Mouse (Mus musculus): ENCODE data around the gene Ccdc157.
"Not testable (repeated sequence)": the region's sequence is repeated elsewhere in the genome, so short reads cannot be mapped to it uniquely, and the experiment has no call there.

Ccdc157 gene

DNA sequence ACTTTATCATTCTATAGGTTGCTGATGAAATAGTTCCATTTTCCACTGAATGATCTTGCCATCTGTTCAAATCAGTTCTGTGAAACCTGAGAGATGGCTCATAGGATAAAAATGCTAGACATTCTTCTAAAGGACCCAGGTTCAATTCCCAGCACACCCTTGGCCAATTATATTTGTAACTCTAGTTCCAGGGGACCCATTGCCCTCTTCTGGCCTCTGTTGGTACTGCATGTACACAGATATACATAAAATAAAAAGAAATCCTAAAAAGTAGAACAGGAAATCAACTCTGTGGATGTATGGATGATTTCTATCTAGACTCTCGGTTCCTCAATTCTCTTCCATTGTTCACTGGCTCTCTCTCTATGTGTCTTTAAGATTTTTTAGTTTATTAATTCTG is 33.0 kb downstream of the Ccdc157 start:
- DNase-seq: no peak

DNA sequence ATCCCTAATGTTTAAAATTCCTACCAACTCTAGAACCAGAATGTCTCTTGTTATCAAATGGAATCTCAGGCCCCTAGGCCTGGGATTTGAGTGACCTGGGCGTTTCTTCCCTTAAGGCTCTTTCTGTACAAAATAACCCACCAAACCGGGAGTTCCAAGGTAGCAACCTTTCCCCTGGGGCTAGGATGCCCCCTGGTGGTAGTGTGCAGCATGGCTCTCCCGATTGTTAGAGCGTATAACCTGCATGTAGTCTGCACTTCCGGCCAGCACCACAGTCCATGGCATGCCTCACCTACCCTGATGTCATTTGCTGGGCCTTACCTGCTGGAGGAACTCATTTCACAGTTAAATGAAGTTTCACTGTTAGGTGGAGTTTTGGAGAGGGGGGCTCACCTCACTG is 36.2 kb downstream of the Ccdc157 start:
- DNase-seq: no peak

DNA sequence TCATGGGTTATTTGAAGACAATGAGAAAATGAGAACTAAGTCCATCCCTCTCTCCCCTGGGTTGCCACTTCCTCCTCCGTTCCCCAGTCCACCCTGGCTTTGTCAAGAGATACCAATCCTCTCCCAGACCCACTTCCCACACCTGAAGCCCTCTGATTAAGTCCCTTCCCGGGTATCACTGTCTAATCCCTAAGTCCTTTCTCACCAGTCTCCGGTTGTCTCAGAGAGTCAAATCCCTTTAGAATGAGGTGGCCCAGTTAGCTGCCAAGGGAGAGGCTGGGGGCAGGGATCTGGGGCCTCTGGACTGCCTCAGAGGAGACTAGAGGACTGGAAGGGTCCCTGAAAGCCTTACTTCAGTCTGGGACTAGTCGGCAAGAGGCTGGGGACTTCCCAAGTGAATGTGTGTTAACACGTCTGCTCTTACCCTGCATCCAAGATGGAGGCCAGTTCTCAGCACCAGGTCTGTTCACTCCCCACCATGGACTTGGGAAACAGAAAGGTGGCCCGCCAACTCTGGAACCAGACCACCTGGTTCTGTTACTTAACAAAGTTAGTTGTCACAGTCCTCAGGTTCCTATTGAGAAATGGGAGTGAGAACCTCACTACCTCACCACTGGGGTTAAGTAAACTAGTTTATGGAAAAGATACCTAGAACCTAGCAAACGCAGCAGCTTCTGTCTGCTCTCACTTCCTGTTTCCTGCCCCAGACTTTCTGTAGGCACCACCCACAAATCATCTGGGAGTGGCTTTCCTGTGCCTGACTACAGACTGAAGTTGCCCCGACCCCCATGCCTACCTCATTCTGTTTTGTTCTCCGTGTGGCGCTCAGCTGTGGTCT is 37.1 kb downstream of the Ccdc157 start, which contains the start of gene Sec14l2:
Sec14l2 (minus strand) TSS at position 674 of the 838 bp plus-strand sequence.
- DNase-seq: no peak

DNA sequence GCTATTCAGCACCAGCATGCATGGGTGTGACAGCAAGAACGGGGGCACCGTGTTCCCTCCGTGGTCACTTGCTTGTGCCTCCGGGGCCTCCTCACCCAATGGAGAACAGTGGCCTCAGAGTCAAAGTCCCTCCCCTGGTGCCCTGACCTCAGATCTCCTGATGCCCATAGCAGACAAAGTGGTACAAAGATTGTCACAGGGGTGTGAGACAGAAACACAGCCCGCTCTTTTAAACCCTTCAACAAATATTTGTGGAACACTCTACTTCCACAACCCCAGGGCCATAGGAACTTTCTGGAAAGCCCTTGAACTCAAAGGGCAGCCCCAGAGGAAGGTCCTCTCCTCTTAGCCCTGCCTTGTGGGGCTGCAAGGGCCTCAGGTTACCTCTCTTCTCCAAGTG is 37.9 kb downstream of the Ccdc157 start:
- DNase-seq: no peak

DNA sequence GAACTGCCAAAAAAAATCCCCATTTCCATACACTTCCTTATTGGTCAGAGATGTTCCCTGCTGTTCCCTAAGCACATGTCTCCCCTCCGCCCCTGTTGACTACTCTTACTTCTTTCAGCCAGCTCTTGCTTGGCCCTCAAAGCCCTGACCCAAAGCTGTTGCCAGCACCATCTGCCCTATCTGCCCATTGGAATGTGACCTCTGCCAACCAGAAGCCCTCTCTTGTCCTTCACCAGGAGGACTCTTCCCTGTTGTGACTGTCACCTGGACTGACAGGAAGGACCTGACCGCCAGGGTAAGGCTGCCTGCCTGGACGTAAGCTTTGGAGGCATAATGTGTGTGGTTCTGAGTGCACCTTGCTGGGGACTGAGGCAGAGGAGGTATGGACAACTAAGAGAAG is 38.4 kb downstream of the Ccdc157 start:
- no peak for DNase-seq

DNA sequence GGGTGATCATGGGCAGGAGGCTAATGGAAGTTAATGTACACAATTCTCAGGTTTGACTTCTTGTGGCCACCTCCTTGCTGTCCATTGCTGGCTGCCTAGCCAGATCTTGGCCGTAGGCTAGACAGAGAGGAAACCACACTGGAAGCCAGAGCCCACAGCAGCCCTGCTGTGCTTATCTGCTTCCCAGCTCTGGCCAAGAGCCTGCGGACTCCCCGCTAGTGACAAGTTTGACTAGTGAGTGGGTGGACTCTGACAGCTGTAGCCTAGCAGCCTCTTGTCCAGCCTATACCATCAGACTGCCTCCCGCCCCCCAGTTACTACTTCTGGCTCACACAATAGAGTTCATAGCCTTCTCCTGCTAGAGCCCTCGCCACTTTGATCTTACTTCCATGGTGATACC is 40.5 kb downstream of the Ccdc157 start:
- DNase-seq: no peak

DNA sequence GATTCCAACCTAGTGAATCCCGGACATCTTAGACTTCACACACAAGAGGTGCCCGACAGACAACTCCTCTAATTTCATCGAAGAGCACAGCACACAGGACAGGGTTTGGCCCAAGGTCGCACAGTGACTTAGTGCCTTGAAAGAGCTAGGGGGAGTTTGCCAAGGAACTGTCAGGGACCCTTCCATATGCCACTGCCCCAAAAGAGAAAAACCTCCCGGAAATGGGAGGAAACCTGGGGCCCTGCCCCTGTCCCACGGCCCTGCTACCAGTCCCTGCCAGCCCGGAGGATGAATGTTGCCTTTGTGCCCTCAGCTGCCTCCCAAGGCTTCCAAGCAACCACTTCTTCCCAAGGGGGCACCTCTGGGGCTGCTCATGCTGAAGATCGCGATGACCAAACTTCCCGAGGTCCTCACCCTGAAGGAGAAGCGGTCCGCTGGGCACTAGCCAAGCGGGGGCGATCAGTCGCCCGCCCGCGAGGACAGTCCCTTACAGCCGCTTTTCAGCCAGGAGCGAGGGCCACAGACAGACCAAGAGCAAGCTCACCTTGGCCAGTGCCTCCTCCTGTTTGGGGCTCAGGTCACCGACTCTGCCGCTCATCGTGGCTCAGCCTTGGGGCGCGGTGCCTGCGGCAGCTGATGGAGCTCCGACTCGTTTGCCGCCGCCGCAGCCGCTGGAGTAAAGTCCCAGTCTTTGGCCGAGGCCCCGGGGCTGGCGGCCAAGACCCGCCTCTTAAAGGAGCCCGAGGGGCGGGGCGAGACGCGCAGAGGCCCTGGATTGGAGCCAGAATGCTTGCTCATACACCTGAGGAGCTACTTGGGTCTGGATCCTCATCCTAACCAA is 41.8 kb downstream of the Ccdc157 start:
- DNase-seq: peak; percentile 74

DNA sequence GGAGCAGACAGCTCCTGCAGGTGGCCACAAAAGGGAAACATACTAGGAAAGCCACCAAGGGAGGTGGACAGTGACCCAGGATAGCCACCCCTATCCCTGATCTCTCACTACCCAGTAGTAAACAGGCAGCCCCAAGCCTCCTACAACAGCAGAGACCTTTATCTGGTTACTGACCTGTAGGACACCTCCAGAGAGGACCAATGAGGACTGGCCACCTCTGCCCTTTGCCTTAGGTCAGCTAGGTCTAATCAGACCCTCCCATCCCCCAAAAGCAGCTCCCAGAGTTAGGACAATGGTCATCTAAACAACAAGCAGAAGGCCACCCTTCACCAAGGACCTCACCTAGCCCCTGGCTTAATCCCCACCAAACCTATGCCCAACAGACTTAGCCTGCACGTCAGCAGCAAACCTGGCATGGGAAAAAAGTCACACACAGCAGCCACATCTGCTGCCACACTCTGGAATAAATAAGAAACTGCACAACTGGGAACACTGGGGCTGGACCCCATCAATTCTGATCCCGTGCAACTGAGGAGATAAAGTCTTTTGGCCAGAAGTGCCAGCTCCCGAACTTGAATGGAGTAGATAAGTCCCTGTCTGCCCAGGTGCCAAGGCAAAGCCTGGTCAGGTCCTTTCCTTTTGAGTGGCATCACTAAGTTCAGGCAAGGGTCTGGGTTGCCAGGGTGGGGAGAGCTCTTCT is 42.6 kb downstream of the Ccdc157 start:
- no peak for DNase-seq

DNA sequence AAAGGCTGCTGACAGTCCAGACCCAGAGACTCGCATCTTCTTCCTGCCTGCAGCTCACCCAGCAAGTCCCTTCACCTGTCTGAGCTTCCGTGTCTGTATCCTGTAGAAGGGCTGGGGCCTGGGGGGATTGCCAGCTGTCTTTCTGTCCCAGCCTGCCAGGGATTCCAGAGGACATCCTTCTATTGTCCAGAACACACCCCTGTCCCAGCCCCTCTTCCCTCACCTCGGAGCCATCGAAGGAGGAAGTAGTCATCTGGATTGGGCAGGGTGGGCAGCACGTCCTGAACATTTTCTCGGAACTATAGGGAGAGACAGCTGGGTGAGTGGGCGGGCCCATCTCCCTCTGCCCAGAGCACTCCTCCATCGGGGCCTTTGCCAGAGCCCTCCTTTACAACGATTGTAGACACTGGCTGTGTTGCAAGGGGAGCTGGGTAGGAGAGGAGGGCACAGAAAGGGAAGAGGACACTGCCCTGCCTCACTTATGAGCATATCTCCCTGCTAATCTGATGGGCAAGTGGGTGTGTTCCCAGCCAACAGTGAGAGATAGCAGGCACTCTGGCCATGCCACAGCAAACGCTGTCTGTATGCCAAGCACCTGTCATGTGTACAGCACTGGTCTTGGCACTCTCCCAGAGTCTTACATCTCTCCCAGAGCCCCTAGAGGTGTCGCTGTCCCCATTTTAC is 43.5 kb downstream of the Ccdc157 start:
- no peak for DNase-seq

DNA sequence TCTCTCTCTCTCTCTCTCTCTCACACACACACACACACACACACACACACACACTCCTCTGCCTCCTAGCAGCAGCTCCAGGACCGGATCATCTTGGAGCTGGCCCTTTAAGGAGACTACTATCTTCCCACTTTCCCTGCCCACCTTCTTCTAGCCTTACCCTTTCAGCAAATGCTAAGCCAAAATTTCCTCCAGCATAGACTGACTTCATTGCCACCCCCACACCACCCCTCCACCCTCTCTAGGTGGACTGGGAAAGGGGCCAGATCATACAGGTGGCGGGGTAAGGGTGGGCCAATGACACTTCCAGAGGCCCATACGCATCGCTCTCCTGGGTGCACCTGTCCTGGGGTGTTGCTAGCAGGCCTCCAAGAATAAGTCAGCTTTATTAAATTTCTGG is 44.7 kb downstream of the Ccdc157 start:
- no peak for DNase-seq

DNA sequence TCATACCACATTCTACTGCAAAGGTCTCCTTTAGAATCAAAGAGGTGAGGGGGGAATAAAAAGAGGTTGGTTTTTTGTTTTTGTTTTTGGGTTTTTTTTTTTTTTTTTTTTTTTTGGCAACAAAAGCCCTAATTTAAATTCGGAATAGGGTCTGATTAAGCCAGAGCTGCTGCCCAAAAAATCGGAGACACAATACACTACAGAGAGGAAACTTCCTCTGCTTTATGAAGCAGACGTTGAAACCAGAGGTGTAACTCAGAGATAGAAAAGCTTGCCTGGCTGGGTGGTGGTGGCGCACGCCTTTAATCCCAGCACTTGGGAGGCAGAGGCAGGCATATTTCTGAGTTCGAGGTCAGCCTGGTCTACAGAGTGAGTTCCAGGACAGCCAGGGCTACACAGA is 45.6 kb downstream of the Ccdc157 start:
- not testable (repeated sequence) for DNase-seq

DNA sequence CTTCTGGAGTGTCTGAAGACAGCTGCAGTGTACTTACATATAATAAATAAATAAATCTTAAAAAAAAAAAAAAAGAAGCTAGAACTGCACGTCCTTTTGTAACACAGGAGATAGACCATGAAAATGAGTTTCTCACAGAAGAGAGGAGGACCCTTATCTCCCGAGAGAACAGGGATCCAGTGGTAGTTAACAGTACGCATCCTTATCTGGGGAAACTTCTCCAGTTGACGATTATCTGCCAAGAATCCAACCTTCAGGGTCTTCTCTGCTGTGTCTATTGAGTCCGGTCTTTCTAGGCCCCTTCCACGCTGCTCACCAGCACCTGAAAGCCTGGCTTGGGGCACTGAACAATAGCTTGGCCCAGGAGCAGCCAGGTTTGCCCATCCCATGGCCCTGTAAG is 46.1 kb downstream of the Ccdc157 start:
- no peak for DNase-seq

DNA sequence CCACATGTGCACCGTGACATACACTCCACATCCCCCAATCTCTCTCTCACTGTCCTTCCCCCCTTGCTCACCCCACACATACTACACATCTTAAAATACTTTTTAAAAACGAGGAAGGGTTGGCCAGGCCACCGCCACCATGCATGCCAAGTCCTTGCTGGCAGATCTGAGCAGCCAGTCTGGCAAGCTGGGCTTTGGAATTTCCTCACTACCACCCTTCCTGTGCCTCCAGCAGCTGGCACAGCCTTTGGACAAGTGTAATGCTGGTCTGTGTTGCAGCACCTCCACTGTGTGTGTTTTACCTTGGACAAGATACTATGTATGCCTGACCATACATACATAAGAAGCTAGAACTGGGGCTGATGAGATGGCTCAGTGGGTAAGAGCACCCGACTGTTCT is 46.6 kb downstream of the Ccdc157 start:
- DNase-seq: no peak

DNA sequence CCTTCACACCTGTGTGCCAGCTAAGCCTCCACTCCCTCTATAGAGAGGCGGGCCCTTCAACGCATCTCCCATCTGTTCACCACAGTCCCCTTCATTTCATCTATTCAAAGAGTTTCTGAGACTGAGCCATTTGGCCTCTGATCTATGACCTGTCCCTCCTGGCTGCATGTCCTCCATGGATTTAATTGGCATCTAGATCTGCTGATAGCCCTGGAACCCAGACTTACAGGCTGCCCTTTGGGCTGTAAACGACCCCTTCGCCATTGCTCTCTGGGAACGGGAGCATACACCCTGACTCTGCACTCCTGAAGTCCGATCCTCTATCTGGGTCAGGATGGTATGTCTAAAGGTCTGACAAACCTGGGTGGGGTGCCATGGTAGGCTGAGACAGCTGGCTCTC is 47.2 kb downstream of the Ccdc157 start:
- DNase-seq: no peak

DNA sequence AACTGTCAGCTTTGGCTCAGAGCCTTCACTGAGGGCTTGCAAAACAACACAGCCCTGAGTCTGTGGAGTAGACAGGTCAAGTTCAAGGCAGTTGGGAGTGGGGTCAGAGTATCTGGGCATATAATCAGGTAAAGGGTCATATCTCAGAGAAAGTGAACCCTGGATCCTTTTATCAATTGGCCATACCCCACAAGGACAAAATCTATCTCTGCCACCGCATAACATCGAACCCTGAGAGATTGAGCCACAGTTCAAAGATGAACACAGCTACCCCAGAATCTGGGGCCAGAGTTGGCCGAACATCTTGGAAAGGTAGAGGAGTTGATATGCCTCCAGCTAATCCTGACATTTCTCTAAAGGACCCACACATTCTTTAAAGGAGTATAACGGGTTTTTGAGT is 48.1 kb downstream of the Ccdc157 start:
- DNase-seq: no peak

DNA sequence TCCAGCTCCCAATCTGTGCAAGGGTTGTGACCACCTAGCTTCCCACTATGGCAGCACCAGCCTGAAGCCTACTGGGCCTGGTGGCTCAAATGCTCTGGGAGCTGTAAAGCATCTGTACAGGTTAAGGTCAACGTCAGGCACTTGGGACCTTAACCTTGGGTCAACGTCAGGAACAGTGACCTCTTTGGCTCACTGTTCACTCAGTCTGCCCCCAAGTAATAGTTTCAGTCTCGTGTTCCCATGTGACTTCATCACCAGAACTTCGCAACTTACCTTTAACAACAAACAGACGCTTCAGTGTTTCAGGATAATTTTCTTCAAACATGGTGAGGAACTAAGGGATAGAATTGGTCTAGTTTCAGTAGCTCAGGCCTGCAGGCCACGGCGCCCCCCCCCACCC is 51.4 kb downstream of the Ccdc157 start:
- DNase-seq: no peak

DNA sequence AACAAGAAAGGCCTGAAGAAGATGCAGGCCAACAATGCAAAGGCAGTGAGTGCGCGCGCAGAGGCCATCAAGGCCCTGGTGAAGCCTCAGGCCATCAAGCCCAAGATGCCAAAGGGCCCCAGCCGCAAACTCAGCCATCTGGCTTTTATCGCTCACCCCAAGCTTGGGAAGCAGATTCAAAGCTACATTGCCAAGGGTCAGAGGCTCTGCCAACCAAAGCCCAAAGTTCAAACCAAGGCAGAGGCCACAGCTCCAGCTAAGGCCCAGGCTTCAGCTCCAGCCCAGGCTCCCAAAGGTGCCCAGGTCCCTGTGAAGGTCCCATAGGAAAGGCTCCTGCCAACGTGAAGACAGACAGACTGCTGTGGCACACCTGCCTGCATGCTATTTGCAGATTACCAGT is 52.2 kb downstream of the Ccdc157 start:
- not testable (repeated sequence) for DNase-seq

DNA sequence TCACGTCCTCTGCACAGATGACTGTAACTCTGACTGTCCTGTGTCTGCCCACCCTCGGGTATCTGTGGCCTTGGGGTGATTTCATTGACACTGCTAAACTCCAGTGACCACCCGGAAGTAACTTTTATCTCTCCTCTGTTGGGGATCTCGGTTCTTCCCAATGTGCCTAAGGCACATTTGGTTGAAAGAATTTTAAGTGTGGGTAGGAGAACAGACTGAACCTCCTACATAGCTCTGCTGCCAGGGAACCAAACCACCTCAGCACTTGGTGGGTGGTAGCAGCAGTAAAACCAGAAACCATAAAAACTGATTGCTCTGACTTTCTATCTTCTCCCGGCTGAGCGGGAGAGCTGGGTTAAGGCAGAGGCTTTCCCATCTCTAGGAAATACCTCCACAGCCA is 54.6 kb downstream of the Ccdc157 start:
- no peak for DNase-seq

DNA sequence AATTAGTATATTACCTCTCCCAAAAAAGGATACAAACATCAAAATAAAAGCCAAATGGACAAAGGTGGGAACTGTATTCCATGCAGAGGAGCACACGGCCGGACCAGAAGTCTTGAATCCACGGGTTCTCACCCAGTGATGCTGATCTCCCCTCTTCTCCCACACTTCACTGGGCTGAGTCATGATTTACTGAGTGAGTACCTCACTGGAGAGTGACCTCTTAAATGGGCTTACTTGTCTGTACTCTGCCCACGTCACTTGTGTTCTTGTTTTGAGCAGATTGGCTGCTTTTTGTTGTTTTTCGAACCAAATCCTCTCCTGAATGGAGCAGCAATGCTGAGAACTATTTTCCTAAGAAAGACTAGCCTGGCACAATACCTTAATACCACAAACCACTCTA is 55.1 kb downstream of the Ccdc157 start:
- DNase-seq: no peak

DNA sequence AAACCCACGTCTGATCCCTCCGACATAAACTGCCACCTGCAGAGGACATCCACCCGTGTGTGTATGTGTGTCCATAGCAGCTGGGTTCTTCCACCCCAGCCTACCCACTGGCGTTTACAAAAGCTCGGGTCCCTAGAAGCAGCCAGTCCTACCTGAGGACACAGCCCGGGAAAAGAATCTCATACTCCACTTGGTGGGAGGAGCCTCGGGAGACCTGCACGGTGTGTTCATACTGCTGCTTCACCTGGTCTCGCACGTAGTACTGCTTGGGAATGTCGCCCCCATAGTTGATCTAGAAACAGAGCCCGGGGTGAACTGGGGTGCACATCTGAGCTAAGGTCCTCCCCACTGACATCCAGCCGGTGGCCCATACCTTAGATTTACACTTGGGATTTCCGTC is 56.6 kb downstream of the Ccdc157 start:
- DNase-seq: no peak

DNA sequence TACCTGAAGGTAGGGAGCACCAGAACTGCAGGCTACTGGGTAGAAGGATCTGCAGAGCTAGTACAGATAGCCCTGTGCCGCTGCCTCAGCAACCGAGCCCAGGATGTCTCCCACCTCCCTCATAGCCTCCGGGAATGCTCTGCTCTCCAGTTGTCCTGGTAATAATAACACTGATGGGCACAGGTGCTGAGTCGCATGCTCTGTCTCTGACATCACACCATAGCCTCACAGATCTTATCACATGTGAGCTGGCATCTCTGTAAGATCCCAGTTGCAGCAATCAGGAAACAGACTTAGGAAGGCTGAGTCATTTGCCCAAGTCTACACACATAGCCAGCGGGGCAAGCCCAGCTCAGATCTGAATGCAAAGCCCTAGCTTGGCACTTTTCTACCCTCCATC is 58.2 kb downstream of the Ccdc157 start:
- DNase-seq: no peak

DNA sequence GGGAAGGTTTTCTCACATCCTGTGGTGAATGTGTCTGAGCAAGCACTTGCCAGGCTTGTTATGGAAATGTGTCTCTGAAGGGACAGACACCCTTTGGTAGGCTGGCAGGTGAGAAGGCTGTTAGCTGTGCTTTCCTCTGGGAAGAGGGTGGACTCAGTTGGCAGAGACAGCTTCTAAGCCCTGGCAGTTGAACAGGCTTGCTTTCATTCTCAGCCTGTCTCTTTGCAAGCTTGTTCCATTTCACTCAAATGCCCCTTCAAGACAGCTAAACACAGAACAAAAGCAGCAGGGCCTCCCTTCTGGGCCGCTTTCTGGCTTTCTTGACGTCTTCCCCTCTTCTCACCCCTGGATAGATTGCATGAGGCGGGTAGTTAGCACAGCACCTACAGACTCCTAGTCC is 60.6 kb downstream of the Ccdc157 start:
- DNase-seq: no peak

DNA sequence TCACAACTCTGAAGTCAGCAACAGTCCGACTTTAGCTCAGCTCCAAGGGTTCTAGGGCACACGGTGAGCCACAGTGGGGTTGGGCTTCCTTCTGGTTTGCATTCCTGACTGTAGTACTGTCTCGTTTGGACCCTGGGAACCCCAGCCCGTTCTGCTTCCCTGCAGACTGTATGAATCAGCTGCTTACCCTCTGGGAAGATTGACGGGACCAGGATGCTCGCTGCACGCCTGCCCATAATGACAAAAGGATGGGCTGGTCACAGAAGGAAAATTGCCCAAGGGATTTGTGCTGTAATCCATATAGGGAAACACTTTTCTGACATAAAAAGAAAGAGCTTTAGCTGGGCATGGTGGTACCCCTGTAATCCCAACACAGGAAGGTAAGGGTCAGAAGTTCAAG is 61.3 kb downstream of the Ccdc157 start:
- DNase-seq: no peak
